Mouse (Mus musculus): ENCODE data around the gene Adam22.

Adam22 gene

GRCm38 (mm10) chr5:8367614-8368327 is at the start of gene Adam22:
Adam22 (minus strand) TSS chr5:8368160.
- DNase-seq: no peak

GRCm38 (mm10) chr5:8417443-8417842 is 49.5 kb upstream of the Adam22 start:
- no peak for DNase-seq

- no peak for DNase-seq
These were observed 48.9 kb upstream of the Adam22 start for GRCm38 (mm10) chr5:8416683-8417413.

GRCm38 (mm10) chr5:8408746-8409145 is 40.8 kb upstream of the Adam22 start:
- DNase-seq: no peak

GRCm38 (mm10) chr5:8397587-8398249 is 29.8 kb upstream of the Adam22 start:
- no peak for DNase-seq

GRCm38 (mm10) chr5:8393891-8394583 is 26.1 kb upstream of the Adam22 start:
- no peak for DNase-seq

GRCm38 (mm10) chr5:8374297-8374906 is 6.4 kb upstream of the Adam22 start:
- DNase-seq: no peak

GRCm38 (mm10) chr5:8373415-8373814 is 5.5 kb upstream of the Adam22 start:
- no peak for DNase-seq

GRCm38 (mm10) chr5:8368781-8369180 is 821 bp upstream of the Adam22 start:
- DNase-seq: no peak

- no peak for DNase-seq
These were observed 350 bp upstream of the Adam22 start for GRCm38 (mm10) chr5:8368328-8368692.

GRCm38 (mm10) chr5:8366771-8367613 is 968 bp downstream of the Adam22 start:
- no peak for DNase-seq

GRCm38 (mm10) chr5:8362361-8362760 is 5.6 kb downstream of the Adam22 start:
- DNase-seq: no peak

GRCm38 (mm10) chr5:8357677-8358076 is 10.3 kb downstream of the Adam22 start:
- no peak for DNase-seq

GRCm38 (mm10) chr5:8356885-8357651 is 10.9 kb downstream of the Adam22 start:
- DNase-seq: no peak

GRCm38 (mm10) chr5:8356326-8356725 is 11.6 kb downstream of the Adam22 start:
- no peak for DNase-seq

- DNase-seq: no peak
These were observed 18.4 kb downstream of the Adam22 start for GRCm38 (mm10) chr5:8349557-8349956.

GRCm38 (mm10) chr5:8346329-8346728 is 21.6 kb downstream of the Adam22 start:
- DNase-seq: no peak

GRCm38 (mm10) chr5:8343296-8343695 is 24.7 kb downstream of the Adam22 start:
- no peak for DNase-seq

- DNase-seq: no peak
These were observed 26.3 kb downstream of the Adam22 start for GRCm38 (mm10) chr5:8341676-8342075.

- DNase-seq: no peak
These were observed 40.2 kb downstream of the Adam22 start for GRCm38 (mm10) chr5:8327645-8328269.

- no peak for DNase-seq
These were observed 41.3 kb downstream of the Adam22 start for GRCm38 (mm10) chr5:8326671-8327070.
